Mouse (Mus musculus): ENCODE measurements around the gene Capn8. TPM values are rescaled to one million over a fixed set of nuclear protein-coding genes. Genes with fewer than 3 reads are reported as not detected.

The Capn8 gene
- not detected in 2 replicates for polyA plus RNA-seq (2012)

DNA sequence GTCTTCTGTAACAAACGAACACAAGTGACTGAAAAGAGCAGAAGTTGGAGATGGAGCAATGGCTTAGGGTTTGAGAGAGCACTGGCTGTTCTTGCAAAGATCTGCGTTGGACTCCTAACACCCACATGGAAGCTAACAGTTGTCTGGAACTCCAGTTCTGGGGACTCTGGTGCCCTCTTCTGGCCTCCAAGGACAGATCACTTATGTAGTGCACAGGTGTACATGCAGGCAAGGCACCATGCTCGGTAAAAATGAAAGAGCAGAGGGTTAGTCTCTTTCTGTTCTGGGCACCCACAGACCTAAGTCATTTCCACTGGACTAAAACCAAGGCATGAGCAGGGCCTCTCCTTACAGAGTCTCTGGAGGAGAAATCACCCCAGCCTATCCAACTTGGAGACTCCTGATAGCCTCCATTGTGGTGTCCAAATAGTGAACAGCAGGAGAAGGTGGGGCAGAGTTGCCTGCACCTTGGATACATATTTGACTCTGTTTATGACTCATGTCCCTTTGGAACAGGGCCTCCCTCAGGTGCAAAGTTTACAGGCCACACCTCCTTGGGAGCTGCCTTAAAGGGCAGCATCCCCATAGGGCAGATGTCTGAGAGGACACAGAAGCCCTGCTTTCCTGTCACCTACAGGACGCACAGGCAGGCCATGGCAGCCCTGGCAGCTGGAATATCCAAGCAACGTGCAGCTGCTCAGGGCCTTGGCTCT, at the start of gene Capn8:
Gene Capn8, plus strand, starts transcription at position 600 of the 713 bp plus-strand sequence.
- no peaks in the 10 kb centered on the region for H3K4me1 ChIP-seq (ENCODE audit: control insufficient read depth)
- H3K27me3 ChIP-seq (ENCODE audit: control insufficient read depth): no peaks in the 10 kb centered on the region
- no peaks in the 10 kb centered on the region for H3K9me3 ChIP-seq (ENCODE audit: control insufficient read depth, low read length)
- no peak within 1 kb of the TSS for H3K4me3 ChIP-seq (replicated peaks)
- H3K36me3 ChIP-seq (ENCODE audit: control insufficient read depth): no peaks in the 10 kb centered on the region
- TF ChIP-seq TAL1 (IDR thresholded peaks at IDR 0.05; ENCODE audit: low read length) (no peak), GATA1 (IDR thresholded peaks at IDR 0.05; ENCODE audit: low read length) (no peak)

DNA sequence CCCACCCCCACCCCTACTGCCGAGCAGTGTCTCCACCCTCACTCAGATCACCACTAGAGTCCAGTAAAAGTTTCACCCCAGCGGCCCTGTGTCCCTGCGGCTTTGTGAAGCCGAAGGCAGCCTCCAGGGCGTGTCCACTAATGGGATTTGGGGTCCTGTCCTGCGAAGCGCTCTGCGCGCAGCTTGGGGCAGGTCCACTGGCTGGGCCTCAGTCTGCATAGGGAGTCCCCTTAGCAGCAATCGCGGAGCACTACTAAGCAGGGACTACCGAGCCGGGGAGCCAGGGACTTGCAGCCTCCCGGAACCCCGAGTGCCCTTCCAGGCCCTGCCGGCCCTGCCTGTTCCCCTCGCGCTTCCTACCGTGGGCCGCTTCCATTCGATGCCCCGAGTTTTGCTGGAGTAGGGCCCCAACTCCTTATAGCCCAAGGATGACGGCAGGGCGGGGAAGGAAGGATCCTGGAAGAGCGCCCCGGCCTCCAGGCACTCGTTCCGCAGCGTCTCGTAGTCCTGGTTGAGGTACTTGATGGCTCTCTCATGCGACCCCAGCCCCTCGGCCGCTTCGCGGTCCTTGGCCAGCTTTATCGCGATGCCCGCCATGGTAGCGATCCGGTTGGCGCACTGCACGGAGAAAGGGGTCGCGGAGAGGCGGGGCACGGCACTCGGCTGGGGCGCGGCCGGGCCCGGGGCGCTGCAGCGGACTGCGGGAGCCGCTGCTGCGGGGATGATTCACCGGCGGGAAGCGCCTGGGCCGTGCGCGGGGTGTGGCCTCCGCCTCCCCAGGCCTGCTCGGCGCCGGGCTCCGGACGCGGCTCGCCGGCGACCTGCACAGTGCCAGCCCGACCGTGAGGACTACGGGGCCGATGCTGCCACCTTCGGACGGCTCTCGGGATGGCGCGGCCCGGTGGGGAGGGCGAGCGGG, 47.8 kb upstream of the Capn8 start, which contains the start of gene Capn2:
Gene Capn2, minus strand, starts transcription at position 851 of the 919 bp plus-strand sequence.
- Histone ChIP-seq H3K27me3 (ENCODE audit: control insufficient read depth) (peaks cover 45% of the 10 kb centered on the region), H3K9me3 (ENCODE audit: control insufficient read depth, low read length) (no peaks in the 10 kb centered on the region), H3K4me1 (ENCODE audit: control insufficient read depth) (no peaks in the 10 kb centered on the region; the same call in 1 of the 2 replicates), H3K36me3 (ENCODE audit: control insufficient read depth) (no peaks in the 10 kb centered on the region; the same call in 1 of the 2 replicates), H3K4me3 (replicated peaks) (peak within 1 kb of the TSS; percentile 52)
- no peak for TF ChIP-seq TAL1 (IDR thresholded peaks at IDR 0.05; ENCODE audit: low read length)

DNA sequence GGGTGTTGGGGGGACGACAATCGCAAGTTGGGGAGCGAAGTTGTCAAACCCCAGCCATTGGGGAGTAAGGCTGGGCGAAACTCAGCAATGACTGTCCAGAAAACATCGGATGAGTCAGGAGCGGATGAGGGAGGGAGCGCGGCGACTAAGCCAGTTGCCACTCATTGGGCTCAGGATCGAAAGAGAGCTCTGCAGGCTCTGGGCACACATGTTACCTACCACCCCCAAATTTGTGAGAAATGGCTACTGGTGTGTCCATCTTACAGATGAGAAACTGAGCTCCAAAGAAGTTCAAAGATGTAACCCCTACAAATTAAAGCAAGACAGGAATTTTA, 47.2 kb upstream of the Capn8 start:
- H3K27me3 ChIP-seq (ENCODE audit: control insufficient read depth): peaks cover 45% of the 10 kb centered on the region

DNA sequence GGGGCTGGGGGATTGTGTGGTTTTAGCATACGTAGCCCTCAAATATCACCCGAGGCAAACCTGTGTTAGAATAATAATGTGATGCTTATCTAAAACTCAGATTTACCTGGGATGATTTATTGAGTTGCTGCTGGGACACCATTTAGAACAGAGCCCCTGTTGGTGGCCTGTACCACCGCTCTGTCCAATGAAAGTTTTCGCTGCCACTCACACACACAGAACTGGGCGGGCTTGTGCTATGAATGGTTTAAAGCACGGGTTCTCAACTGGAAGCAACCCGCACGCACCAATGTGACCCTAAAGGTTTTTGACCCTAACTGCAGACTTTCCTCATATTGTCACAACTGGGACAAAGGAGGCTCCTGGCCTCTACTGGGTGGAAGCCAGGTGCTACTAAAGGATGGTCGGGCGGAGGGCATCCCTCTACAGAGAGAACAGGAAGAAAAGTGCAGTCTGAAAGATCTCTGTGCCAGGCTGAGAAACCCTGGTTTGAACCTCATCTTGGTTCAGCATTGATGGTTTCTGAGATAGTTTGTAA, 46.6 kb upstream of the Capn8 start:
- TF ChIP-seq TAL1 (IDR thresholded peaks at IDR 0.05; ENCODE audit: low read length): no peak
- TF ChIP-seq GATA1 (IDR thresholded peaks at IDR 0.05; ENCODE audit: low read length): no peak
- H3K4me1 ChIP-seq (ENCODE audit: control insufficient read depth): no peaks in the 10 kb centered on the region; the same call in 1 of the 2 replicates
- H3K27me3 ChIP-seq (ENCODE audit: control insufficient read depth): peaks cover 45% of the 10 kb centered on the region
- H3K4me3 ChIP-seq (replicated peaks): no peak overlapping the region
- no peaks in the 10 kb centered on the region for H3K9me3 ChIP-seq (ENCODE audit: control insufficient read depth, low read length)
- no peaks in the 10 kb centered on the region for H3K36me3 ChIP-seq (ENCODE audit: control insufficient read depth)

More for the DNA sequence above, 47.2 kb upstream of the Capn8 start:
- no peaks in the 10 kb centered on the region; the same call in 1 of the 2 replicates for H3K4me1 ChIP-seq (ENCODE audit: control insufficient read depth)
- no peaks in the 10 kb centered on the region for H3K36me3 ChIP-seq (ENCODE audit: control insufficient read depth)
- no peaks in the 10 kb centered on the region for H3K9me3 ChIP-seq (ENCODE audit: control insufficient read depth, low read length)
- TF ChIP-seq TAL1 (IDR thresholded peaks at IDR 0.05; ENCODE audit: low read length) (no peak), GATA1 (IDR thresholded peaks at IDR 0.05; ENCODE audit: low read length) (no peak)
- peak overlapping the region; percentile 52 for H3K4me3 ChIP-seq (replicated peaks)

- Histone ChIP-seq H3K4me1 (ENCODE audit: control insufficient read depth) (no peaks in the 10 kb centered on the region; the same call in 1 of the 2 replicates), H3K27me3 (ENCODE audit: control insufficient read depth) (peaks cover 45% of the 10 kb centered on the region), H3K36me3 (ENCODE audit: control insufficient read depth) (no peaks in the 10 kb centered on the region), H3K9me3 (ENCODE audit: control insufficient read depth, low read length) (no peaks in the 10 kb centered on the region), H3K4me3 (replicated peaks) (no peak overlapping the region)
- TF ChIP-seq GATA1 (IDR thresholded peaks at IDR 0.05; ENCODE audit: low read length): no peak
- TF ChIP-seq TAL1 (IDR thresholded peaks at IDR 0.05; ENCODE audit: low read length): no peak
Observed at GRCm38 (mm10) chr1:182518811-182519210, 46.0 kb upstream of the Capn8 start.

GRCm38 (mm10) chr1:182519341-182519740, 45.5 kb upstream of the Capn8 start:
- no peak overlapping the region for H3K4me3 ChIP-seq (replicated peaks)
- peaks cover 45% of the 10 kb centered on the region for H3K27me3 ChIP-seq (ENCODE audit: control insufficient read depth)
- no peaks in the 10 kb centered on the region for H3K9me3 ChIP-seq (ENCODE audit: control insufficient read depth, low read length)
- no peaks in the 10 kb centered on the region; the same call in 1 of the 2 replicates for H3K4me1 ChIP-seq (ENCODE audit: control insufficient read depth)
- no peak for TF ChIP-seq GATA1 (IDR thresholded peaks at IDR 0.05; ENCODE audit: low read length)
- TF ChIP-seq TAL1 (IDR thresholded peaks at IDR 0.05; ENCODE audit: low read length): no peak
- H3K36me3 ChIP-seq (ENCODE audit: control insufficient read depth): no peaks in the 10 kb centered on the region

DNA sequence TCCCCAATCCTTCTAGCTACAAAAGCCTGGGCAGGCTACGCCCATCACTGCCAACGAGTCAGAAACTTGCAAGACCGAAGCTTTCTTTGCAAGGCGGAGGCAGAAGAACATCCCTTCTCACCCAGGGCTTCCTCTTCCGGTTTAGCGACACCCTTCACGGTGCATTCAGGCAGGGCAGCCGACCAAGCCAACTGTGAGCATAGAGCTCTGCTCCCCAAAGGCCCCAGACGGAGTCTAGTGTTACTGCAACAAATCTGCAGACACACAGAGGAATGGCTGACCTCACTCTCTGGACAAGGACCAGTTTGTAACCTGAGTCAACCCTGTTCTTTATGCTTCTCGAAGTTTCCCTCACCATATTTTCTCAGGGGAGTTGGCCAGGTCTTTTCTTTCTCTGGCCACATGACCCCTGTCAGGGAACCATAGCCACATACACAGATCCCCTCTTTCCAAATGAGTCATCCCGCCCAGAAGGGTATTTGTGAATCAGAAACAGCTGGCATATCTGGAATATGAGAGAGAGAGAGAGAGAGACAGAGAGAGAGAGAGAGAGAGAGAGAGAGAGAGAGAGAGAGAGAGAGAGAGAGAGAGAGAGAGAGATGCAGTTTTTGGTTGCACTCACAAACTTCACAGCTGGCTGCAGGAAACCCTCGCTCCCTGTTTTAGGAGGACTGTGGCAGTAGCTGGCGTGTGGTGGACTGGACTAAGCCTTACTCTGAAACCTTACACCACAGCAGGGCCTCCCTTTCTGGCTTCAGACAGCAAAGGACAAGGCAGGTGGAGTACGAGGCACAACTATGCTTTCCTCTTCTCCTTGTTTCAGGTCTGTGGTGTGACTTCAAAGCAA, 44.5 kb upstream of the Capn8 start:
- no peak for TF ChIP-seq GATA1 (IDR thresholded peaks at IDR 0.05; ENCODE audit: low read length)
- no peak for TF ChIP-seq TAL1 (IDR thresholded peaks at IDR 0.05; ENCODE audit: low read length)
- H3K4me3 ChIP-seq (replicated peaks): no peak overlapping the region
- no peaks in the 10 kb centered on the region for H3K9me3 ChIP-seq (ENCODE audit: control insufficient read depth, low read length)
- no peaks in the 10 kb centered on the region; the same call in 1 of the 2 replicates for H3K4me1 ChIP-seq (ENCODE audit: control insufficient read depth)
- no peaks in the 10 kb centered on the region for H3K36me3 ChIP-seq (ENCODE audit: control insufficient read depth)
- H3K27me3 ChIP-seq (ENCODE audit: control insufficient read depth): peaks cover 43% of the 10 kb centered on the region

- TF ChIP-seq TAL1 (IDR thresholded peaks at IDR 0.05; ENCODE audit: low read length) (no peak), GATA1 (IDR thresholded peaks at IDR 0.05; ENCODE audit: low read length) (no peak)
- H3K4me3 ChIP-seq (replicated peaks): no peak overlapping the region
- no peaks in the 10 kb centered on the region; the same call in 1 of the 2 replicates for H3K4me1 ChIP-seq (ENCODE audit: control insufficient read depth)
- no peaks in the 10 kb centered on the region for H3K9me3 ChIP-seq (ENCODE audit: control insufficient read depth, low read length)
- H3K36me3 ChIP-seq (ENCODE audit: control insufficient read depth): no peaks in the 10 kb centered on the region
- H3K27me3 ChIP-seq (ENCODE audit: control insufficient read depth): peaks cover 36% of the 10 kb centered on the region
Observed at GRCm38 (mm10) chr1:182520938-182521500, 43.8 kb upstream of the Capn8 start.
